Mouse (Mus musculus): ENCODE results near the gene Gm765.

Gene Gm765

GRCm38 (mm10) chr6:98223923-98224322 is 118.6 kb downstream of the Gm765 start:
- no peak for DNase-seq (ENCODE audit: extremely low read depth, low read depth, low spot score)

- DNase-seq (ENCODE audit: extremely low read depth, low read depth, low spot score): no peak
Observed at GRCm38 (mm10) chr6:98221970-98222369, 120.6 kb downstream of the Gm765 start.

- DNase-seq (ENCODE audit: extremely low read depth, low read depth, low spot score): no peak
Observed at GRCm38 (mm10) chr6:98212225-98212624, 130.3 kb downstream of the Gm765 start.

- DNase-seq (ENCODE audit: extremely low read depth, low read depth, low spot score): no peak
Observed at GRCm38 (mm10) chr6:98210237-98210636, 132.3 kb downstream of the Gm765 start.

- no peak for DNase-seq (ENCODE audit: extremely low read depth, low read depth, low spot score)
Observed at GRCm38 (mm10) chr6:98208051-98208450, 134.5 kb downstream of the Gm765 start.

GRCm38 (mm10) chr6:98198706-98199105 is 143.8 kb downstream of the Gm765 start:
- DNase-seq (ENCODE audit: extremely low read depth, low read depth, low spot score): no peak

GRCm38 (mm10) chr6:98190745-98191442 is 151.7 kb downstream of the Gm765 start:
- no peak for DNase-seq (ENCODE audit: extremely low read depth, low read depth, low spot score)

All from fat pad, adult 2 months (tissue).